Mouse (Mus musculus) MN1 (cell line): Measurements from ENCODE around the gene Dact3.
A peak's percentile ranks its signal among the peaks of the same experiment; 100 is the strongest.

Experiments
- DNase-seq: peaks from one replicate; pipeline ENCODE4 v3.0.0-alpha.2; 2016; ENCODE audit warnings: low spot score

The Dact3 gene

DNA sequence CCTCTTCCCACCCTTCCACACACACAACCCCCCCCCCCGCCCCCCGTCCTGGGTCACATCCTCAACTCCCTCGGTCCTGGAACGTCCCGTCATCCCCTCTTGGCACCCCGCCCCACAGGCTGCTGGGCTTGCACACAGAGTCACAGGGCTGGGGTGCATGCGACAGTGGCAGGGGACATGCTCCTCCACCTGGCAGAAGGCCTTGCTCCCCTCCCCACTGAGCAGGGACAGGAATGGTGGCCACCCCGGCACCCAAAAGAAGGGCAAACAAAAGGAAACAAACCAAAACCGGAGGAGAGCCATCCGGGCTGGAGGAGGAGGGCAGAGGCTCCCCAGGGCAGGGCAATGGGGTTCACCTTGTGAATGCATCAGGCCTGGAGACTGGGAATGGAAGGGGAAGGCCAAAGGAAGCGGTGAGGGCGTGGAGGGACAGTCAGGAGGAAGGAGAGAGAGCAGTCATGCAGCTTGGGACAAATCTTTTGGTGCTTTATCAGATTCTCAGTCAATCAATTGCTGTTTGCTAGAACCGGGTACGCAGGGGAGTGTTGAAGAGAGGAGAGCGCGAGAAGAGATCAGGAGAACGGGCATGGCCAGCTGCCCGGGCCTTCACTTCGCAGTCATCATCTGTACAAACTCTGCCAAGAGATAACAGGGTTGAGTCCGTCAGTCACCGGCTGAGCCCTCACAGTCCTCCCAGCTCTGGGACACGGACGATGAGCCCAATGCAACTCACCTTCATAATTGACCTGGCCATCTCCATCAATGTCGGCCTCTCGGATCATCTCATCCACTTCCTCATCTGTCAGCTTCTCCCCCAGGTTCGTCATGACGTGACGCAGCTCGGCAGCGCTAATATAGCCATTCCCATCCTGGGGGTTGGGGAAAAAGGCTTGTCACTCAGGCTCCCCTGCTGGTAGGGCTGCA is 41.5 kb downstream of the Dact3 start:
- DNase-seq = peak; percentile 64

DNA sequence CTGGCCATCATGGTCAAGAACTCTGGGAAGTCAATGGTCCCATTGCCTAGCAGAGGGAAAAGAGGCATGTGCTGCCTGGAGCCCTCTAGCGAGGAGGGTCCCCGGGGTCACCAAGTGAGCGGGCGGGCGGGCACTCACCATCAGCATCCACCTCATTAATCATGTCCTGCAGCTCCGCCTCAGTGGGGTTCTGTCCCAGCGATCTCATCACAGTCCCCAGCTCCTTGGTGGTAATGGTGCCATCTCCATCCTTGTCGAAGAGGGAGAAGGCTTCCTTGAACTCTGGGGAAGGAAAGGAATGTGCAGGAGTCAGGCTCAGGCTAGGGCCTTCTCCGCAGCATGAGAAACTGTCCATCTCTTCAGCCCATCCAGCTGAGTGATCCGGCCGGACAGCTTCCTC is 42.3 kb downstream of the Dact3 start:
- DNase-seq = no peak

DNA sequence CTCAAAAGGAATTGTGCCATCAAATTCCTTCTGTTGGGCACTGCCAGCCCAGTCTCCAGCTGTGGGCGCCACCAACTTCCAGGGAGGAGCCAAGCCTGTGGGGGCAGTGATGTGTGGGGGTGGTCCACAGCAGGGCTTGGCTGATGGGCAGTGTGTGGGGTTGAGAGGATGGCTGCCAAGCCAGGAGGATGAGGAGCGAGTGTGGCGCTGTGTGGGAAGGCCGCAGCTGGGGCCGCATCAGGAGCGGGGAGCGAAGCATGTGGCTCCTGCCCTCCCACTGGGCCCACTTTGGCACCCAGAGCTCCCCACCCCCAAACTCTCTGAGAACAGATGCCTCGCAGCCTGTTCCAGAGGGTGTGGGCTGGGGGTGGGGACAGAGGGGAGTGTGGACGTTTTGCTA is 42.9 kb downstream of the Dact3 start:
- DNase-seq = no peak

DNA sequence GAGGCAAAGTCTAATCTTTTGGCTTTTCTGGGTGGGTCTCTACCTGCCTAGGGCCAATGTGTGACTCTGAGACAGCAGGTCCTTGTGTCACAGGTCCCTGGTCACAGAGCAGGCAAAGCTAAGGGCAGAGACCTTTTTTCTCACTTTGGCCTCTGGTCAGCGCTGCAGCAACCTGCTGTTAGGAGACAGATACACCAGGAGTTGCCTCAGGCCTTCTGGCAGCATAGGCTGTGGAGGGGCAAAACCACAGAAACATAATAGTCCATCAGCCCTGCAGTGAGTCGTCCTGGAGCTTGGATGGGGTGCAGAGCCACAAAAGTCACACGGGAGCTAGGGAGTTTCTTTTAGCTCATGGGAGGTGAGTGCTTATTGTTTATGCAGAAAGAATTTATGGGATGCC is 43.6 kb downstream of the Dact3 start:
- peak; percentile 40 for DNase-seq

DNA sequence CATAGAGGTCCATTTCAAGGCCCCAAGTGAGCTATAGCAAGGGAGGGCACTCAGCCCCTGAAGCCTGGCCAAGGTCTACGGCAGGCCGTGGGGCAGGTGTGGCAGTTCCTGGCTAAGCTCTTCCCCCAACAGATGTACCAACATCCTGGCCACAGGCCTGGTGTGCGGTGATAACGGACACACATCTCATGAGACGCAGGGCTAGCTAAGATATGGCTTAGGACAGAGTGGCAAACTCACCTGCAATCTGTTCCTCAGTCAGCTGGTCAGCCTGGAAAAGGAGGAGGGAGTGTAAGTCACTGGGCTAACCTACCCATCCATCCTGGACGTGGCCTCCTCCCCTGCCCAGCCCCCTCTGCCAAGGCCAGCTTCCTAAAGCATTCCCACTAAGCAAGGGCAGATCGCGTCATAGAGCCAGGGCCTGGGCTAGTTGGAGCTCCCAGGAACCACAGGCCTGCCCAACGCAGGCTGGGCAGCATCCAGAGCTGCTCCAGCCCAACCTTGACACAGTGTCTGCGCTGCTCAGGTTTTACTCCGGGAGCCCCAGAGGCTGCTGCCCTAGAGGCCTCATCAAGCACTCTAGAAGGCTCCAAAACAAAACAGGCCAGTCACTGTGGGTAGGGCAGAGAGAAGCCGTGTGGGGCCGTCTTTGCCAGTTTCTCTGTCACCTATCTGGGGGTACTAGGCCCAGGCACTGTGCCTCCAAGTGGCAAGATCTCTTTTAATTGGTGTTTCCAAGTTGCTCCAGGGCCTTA is 44.5 kb downstream of the Dact3 start:
- DNase-seq = peak; percentile 65

DNA sequence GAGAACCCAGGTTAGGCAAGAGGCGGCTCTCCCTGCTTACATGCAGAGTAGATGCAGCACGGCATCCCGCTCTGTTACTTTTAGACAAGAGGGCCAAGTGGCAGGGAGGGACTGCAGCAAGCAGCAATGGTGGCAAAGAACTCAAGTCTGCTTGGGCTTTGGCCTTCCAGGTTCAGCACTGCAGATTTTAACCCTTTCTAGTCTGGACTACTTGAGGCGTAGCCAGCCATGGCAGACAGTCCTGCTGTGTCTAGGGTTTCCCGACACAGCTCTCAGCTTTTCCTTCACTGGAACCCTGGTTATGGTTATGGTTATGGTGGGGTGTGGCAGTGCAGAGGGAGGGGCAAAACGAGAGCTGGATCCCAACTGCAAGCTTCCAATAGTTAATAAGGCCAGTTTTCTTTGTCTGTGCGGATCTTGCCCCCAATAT is 45.0 kb downstream of the Dact3 start:
- DNase-seq = no peak

DNA sequence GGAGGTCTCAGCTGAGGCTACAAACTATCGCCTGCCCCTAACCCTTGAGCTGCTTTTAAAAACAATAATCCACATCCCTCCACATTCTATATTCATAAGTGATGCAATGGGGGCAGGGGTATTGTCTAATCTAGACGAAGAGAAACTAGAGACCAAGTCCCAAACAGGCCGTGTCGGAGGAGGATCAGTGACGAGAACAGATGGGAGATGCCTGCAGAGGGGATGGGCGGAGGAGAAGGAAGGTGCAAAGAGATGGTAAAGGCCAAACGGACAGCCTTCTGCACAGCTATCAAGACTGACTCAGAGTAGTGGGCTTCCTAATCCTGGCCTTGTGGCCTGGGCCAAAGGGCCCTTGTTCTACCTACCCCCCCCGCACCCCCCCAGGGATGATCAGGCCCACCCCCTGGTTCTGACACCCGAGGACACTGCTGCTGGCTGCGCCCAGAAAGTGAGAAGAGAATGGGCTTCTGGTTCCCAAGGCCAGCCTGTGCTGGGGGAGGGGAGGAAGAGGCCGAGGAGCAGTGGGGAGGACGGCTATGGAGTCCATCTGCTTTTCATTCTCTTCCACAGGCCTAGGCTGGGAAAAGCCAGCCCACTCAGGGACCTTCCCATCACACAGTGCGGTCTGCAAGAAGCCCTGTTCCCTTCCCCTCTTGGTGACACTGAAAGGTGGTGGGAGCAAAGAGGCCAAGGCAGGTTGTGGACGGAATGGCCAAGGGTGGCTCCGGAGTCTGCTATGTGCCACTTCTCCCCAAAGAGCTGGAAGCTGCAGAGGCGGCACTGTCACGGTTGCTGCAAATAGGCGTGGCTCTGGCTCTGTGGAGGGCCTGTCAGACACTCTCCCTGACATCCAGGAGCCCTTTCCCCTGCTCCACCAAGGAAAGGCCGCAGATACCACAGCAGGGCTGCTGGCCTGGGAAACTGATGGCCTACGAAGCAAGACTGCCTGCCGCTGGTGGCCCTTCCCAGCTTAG is 46.0 kb downstream of the Dact3 start:
- peak; percentile 48 for DNase-seq

DNA sequence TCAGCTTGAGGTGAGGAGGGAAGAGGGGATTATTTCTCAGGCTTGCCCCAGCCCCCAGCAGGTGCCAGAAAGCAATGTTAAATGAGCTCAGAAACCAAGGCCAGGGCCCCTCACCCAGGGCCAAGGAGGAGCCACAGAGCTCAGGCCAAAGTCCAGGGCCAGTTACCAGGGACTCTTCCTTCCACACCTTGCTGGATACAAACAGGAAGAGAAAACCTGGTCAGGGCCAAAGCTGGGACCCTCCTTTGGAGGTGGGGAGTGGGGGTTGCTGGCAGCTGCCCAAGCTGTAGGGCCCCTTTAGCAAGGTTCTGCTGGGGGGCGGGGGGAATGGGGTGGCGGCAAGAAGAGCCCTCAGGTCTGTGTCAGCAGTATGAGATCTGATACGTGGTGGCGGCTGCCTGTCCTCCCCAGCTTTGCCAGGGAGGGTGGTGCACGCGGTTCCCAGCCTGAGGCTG is 46.8 kb downstream of the Dact3 start:
- no peak for DNase-seq

DNA sequence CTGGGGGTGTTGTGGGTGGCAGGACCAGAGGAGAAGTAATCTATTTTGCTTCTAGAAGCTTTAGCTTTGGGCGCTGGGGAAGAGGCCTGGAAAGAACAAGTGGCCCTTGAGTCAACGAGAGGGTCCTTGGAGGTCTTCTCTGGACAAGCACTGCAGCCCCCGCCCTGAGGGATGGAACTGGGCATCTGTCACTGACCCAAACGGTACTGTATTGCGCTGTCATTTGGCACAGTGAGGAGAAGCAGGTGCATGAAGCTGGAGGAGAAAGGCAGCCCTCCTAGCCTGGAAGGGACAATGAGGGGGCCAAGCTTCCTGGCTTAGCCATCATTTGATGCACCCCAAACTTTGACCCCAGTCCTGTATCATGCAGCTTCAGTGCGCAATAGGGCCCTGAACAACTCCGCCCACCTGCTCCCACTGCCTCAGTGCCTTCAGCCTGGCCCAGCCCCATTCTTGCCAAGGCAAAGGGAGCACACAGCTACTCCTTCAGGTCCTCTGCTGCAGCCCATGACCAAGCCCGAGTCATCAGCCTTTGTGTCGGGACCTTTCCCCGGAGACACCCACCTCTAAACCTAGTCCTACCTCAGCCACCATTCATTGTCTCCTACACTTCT is 47.4 kb downstream of the Dact3 start:
- peak; percentile 39 for DNase-seq

DNA sequence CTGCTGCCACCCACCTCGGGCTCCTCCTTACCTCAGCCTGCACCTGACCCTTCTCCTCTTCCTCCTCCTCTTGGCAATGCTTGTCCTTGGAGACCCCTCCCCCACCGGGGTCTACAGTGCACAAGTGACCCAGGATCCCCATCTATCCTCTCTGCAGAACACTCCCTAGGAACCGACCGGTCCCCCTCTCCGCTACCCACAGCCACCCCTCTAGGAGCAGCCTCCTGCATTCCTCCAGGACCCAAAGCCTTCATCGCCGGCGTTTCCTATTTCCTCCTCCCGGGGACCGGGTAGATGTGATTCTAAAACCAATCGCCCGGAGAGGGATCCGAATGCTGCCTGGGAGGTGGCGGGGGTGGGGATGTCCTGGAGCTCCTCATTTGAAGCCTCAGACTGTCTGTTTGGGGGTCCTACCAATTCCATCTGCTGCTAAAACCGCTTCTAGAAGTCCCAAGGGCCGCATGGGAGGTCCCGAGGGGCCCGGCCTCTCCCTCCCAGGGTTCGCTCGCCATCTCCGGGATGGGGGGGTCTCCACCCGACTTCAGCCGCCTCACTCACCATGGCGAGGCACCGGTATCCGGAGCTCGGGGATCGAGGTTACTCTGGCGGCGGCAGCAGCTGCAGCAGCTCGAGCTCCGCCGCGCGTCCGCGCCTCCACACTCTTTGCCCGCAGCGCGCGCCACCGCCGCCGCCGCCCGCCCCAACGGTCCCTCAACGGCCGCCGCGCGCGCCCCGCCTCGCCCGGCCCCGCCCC is 48.3 kb downstream of the Dact3 start:
- no peak for DNase-seq

DNA sequence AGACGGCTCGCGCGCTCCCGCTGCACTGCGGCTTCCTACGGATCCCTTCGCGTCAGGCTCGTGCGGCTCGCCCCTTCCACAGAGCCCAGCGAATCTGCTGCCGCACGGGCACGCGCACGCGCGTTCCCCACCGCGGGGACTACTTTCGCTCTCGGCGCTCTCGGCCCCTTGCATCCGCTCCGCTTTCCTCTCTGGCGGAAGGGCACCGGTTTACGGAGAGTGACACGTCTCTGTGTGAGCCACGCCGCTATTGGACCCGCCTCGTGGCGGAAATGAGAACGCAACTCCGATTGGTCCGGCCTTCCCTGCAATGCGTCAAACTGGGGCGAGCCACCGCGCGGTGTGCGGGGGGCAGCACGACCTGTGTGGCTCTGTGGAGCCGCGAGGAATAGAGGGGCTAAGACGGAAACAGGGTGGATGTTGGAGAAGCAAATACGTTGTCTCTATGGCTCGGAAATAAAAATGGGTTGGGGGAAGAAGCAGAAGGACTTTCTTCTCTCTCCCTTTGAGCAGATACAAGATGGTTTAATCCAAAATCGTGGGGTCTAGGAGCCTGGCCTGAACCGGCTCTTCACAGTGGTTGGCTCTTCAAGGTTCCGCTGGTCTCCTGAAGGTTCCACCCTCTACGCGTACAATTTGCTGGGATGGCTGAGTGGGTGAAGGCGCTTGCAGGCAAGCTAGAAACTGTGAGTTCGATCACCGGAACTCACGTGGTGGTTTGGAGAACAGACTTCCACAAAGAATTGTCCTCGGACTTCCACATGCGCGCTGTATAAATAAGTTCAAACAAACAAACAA is 49.1 kb downstream of the Dact3 start, which contains the start of gene Calm3:
Gene Calm3 (minus strand): TSS at position 78 of the 798 bp plus-strand sequence.
- DNase-seq = peak; percentile 99

DNA sequence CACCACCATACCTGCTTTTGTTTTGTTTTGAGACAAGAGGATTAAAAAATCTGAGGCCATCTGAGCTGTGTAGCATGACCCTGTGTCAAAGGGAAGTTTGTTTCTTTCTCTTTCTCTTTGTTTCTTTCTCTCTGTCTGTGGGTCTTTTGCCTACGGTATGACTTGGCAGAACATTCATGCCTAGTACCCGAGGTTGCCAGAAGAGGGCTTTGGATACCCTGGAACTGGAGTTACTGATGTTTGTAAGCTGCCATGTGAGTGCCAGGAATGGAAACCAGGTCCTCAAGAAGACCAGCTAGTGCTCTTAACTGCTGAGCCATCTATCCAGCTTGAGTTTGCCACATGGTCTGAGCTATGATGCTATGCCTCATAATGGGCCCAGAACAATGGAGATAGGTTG is 53.2 kb downstream of the Dact3 start:
- DNase-seq = no peak

DNA sequence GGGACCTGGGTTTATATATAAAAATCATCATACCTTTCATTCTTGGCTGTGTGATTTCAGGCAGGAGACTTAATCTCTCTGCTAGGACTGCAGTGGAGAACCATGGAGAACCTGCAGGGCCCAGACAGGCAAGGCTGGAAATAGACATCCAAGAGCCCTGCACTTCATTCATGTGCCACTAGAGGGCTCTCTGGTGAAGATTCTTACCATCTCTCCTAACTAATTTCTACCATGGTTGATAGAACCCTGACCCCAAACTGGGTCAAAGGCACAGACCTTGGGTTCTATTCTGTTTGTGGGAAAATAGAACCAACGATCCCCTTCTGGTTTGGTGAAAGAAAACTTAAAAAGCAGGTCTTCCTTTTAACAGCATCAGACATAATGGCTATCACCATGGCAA is 55.7 kb downstream of the Dact3 start:
- DNase-seq = peak; percentile 72

DNA sequence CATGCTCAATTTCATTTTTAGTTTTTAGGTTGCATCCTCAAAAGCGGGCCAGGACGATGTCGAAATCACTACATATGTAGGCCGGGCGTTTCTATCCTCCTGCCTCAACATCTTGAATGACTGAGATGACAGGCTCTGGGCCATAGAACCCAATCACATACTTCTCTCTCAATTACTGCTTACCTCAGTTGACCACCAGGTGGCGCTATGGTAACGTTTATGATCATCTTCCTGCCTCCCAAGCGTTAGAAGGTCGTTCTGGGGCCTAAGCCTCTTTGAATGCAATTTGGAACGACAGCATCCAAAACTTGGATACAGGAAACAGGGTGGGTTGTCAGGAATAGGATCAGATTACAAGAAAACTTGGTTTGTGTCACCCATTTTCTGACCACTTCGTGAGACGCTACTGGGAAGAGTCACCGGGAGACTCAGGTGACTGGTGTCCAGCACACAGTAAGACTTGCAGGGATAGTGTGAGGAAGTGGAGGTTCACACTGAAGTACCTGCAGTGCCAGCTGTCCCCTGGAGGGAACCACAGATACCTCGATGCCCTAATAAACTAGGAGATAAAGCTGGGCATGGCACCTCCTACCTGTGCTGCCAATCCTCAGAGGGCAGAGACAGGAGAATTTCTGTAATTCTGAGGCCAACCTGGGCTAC is 57.0 kb downstream of the Dact3 start:
- DNase-seq = peak; percentile 84

DNA sequence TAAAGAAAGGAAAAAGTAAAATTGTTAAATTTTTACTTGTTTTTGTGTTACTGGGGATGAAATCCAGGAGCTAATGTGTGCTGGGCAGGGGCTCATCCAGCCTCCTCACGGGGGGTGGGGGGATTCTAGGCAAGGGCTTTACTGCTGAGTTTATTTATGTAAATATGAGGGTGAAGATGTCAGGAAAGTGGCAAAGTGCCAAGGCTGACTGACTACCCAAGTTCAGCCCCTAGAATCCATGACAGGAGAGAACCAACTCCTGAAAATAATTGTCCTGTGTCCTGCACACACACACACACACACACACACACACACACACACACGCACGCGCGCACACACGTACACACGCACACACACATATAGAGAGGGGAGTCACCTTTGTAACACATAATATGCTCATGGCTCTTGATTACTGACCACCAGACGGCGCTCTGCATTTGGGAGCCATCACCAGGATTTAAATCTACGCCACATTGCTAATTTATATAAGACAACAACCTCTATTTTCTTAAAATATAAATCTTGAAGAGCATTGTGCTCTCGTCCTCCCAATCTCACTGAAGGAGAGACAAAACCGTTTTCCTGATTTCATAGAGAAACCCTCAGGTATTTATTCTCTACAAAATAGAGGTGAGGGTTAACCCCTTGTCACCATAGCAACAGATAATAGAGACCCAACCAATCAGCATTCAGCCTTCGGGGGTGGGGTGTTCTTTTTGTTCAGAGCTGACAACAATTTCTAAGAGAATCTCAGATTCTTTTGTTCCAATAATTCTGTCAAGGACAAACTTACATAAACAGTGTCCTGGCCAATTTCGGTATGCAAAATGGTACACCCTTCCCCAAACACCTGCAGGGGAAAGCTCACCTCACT is 57.8 kb downstream of the Dact3 start:
- DNase-seq = peak; percentile 60
